Mouse (Mus musculus) bone marrow macrophage, adult 2 months (primary cell): ENCODE results near the gene Sp2. TPM values are rescaled to one million over a fixed set of nuclear protein-coding genes. Genes with fewer than 3 reads are reported as not detected.

ENCODE experiments used
- H3K27ac ChIP-seq: 2 replicates; pipeline ENCODE4 v1.5.1; 2012; ENCODE audit warnings: low read depth, low read length; ENCODE audit not compliant: insufficient read depth
- H3K4me1 ChIP-seq: 2 replicates; pipeline ENCODE4 v1.6.1; 2012; ENCODE audit warnings: low read length; ENCODE audit not compliant: control insufficient read depth, insufficient read depth
- H3K4me3 ChIP-seq: 2 replicates; pipeline ENCODE4 v1.5.1; 2012; ENCODE audit warnings: mild to moderate bottlenecking, low read length, moderate library complexity; ENCODE audit not compliant: insufficient read depth
- CTCF ChIP-seq: IDR thresholded peaks from 2 replicates; pipeline ENCODE4 v1.5.1; 2012; ENCODE audit warnings: low read depth, mild to moderate bottlenecking, low read length, moderate library complexity
- POLR2A ChIP-seq: IDR thresholded peaks from 2 replicates; pipeline ENCODE4 v1.6.1; 2012; ENCODE audit warnings: mild to moderate bottlenecking, low read depth, low read length, borderline replicate concordance
- polyA plus RNA-seq: library from polyadenylated mRNA; stranded (reverse); fragments of >200 nt; gene quantifications from 2 replicates; pipeline ENCODE4 v1.2.4, GENCODE M21; 2012; ENCODE audit not compliant: missing spikeins, insufficient read depth, insufficient read length

The Sp2 gene
- polyA plus RNA-seq, 1 experiment, result 22.3 TPM

DNA sequence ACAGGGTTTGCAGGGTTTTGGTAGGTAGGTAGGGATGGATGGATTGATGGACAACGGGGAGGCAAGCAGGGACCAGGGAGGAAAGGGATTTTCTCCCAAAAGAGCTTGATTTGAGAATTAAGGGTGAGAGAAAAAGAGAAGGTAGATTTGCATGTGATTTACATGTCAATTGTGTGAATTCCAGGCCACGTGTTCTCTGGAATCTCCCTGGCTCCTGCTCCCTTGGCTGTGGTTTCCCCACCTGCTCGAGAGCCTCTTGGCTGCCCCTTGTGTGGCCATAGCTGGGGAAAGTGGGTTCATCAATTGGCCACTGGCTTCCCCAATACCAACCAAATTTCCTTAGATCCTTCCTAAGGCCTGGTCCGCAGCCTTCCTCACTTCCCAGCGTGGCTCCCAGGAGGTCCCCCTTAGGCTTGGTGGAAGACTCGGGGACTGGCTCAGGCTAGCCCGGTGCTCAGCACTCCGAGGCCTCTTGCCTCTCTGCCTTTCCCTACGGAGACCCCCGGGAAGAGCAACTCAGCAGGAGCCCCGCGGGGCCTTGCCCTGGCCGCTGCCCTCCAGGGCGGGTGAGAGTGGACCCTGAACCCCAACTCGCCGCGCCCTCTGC lies 14.1 kb upstream of the Sp2 start:
- Histone ChIP-seq H3K4me1 (no peaks in the 10 kb centered on the region), H3K4me3 (no peak overlapping the region), H3K27ac (no peak overlapping the region)
- TF ChIP-seq CTCF (no peak), POLR2A (no peak)

GRCm38 (mm10) chr11:96995836-96996772 lies 13.3 kb upstream of the Sp2 start:
- no peaks in the 10 kb centered on the region for H3K4me1 ChIP-seq
- no peak overlapping the region for H3K4me3 ChIP-seq
- no peak overlapping the region for H3K27ac ChIP-seq
- TF ChIP-seq POLR2A (no peak), CTCF (no peak)

GRCm38 (mm10) chr11:96995031-96995430 lies 12.3 kb upstream of the Sp2 start:
- no peak overlapping the region for H3K4me3 ChIP-seq
- H3K27ac ChIP-seq, result no peak overlapping the region
- no peak for TF ChIP-seq POLR2A
- no peak for TF ChIP-seq CTCF
- no peaks in the 10 kb centered on the region for H3K4me1 ChIP-seq

DNA sequence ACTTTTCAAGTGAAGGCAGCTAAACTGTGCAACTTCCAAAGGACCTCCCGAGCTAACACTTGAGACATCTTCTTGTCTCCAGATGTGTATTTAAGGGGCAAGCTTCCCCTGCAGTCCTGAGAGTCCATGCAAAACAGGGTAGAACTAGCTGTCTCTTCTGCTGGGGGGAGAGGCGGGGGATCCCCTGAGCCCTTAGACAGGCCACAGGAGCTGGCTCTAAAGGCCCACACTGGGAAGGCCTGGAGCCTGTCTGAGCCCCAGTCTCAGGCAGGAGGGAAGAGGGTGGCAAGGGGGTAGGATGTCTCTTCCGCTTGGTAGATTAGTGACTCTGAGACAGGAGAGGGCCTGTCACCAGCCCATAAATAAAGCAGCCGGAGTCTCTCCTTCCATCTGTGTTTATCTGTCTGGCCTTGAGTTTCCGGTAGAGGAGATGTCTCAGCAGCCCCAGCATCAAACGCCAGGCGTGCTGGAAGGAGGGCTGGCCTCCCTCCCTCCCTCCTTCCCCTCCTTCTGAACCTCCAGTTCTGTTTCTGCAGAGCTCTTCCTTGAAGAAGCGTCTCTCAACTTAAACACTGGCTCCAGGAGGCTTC lies 10.1 kb upstream of the Sp2 start:
- Histone ChIP-seq H3K27ac (no peak overlapping the region), H3K4me3 (no peak overlapping the region), H3K4me1 (peaks cover 7% of the 10 kb centered on the region)
- TF ChIP-seq POLR2A (no peak), CTCF (no peak)

DNA sequence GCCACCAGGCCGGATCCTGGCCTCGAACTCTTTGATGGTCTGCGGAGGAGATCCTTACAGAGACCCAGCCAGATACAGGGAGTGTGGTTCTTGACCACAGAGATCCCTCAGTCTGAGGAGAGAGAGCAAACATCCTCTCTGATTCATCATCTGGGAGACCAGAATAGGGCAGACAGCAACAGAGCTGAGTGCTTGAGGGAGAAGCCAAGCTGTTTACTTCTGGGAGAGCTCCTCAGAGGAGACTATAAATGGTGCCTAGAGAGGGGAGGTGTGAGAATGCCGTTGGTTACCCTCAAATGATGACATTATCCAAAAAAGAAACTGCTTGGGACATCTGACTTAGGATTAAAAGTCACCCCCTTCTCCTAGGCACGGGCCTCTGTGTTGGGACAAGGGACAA lies 8.7 kb upstream of the Sp2 start:
- Histone ChIP-seq H3K4me1 (peaks cover 7% of the 10 kb centered on the region), H3K27ac (no peak overlapping the region), H3K4me3 (no peak overlapping the region)
- TF ChIP-seq POLR2A, result no peak
- TF ChIP-seq CTCF, result no peak

GRCm38 (mm10) chr11:96987873-96988655 lies 5.3 kb upstream of the Sp2 start:
- Histone ChIP-seq H3K27ac (no peak overlapping the region), H3K4me3 (peak overlapping the region; percentile 12; the same call in 1 of the 2 replicates), H3K4me1 (peaks cover 7% of the 10 kb centered on the region)
- TF ChIP-seq POLR2A (no peak), CTCF (no peak)

- Histone ChIP-seq H3K4me3 (no peak overlapping the region), H3K27ac (no peak overlapping the region), H3K4me1 (peaks cover 7% of the 10 kb centered on the region)
- TF ChIP-seq CTCF (no peak), POLR2A (no peak)
These were observed 3.7 kb upstream of the Sp2 start for GRCm38 (mm10) chr11:96986463-96986862.

DNA sequence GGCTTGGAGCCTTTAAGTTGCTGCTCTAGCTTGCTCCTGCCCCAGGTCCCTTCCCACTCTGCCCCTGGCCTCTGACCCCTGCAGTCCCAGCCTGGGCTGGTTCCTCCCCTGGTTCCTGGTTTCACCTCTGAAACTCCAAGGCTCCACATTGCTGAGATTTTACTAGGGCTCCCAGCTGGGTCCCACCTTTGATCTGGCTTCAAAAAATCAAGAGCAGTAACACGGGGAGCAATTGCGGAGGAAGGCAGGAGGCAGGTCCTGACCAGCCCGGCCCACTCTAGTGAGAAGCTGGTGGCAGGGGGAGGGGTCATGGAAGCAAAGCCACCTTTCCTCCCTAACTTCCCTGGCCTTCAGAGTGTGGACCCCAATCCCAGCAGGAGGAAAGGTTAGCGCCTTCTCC lies 2.1 kb upstream of the Sp2 start:
- no peak for TF ChIP-seq CTCF
- TF ChIP-seq POLR2A, result no peak
- Histone ChIP-seq H3K4me3 (no peak overlapping the region), H3K4me1 (peaks cover 7% of the 10 kb centered on the region), H3K27ac (no peak overlapping the region)

GRCm38 (mm10) chr11:96982355-96982754 lies 404 bp downstream of the Sp2 start:
- Histone ChIP-seq H3K4me3 (no peak overlapping the region), H3K4me1 (peaks cover 5% of the 10 kb centered on the region), H3K27ac (no peak overlapping the region)
- TF ChIP-seq CTCF (peak; percentile 75), POLR2A (no peak)
